Mouse (Mus musculus) heart, adult 9 months (tissue): ENCODE results near the gene Mast1.
"Not testable (repeated sequence)": the region's sequence is repeated elsewhere in the genome, so short reads cannot be mapped to it uniquely, and the experiment has no call there.

Experiments
- DNase-seq, 2 experiments: peaks; one replicate each; pipeline ENCODE4 v3.0.0; 2022; ENCODE audit warnings: low spot score in 2 of 2

The Mast1 gene

GRCm38 (mm10) chr8:84910551-84910950, 26.6 kb downstream of the Mast1 start:
- no peak for DNase-seq

- no peak for DNase-seq
These were observed 27.2 kb downstream of the Mast1 start for GRCm38 (mm10) chr8:84909949-84910348.

- no peak for DNase-seq
These were observed 27.9 kb downstream of the Mast1 start for GRCm38 (mm10) chr8:84909162-84909767.

GRCm38 (mm10) chr8:84908421-84909161, 28.6 kb downstream of the Mast1 start, which contains the start of gene Dnase2a:
Dnase2a (plus strand) TSS chr8:84908560.
- DNase-seq, result peak; percentile 98

GRCm38 (mm10) chr8:84907979-84908378, 29.2 kb downstream of the Mast1 start:
- not testable (repeated sequence) for DNase-seq

DNA sequence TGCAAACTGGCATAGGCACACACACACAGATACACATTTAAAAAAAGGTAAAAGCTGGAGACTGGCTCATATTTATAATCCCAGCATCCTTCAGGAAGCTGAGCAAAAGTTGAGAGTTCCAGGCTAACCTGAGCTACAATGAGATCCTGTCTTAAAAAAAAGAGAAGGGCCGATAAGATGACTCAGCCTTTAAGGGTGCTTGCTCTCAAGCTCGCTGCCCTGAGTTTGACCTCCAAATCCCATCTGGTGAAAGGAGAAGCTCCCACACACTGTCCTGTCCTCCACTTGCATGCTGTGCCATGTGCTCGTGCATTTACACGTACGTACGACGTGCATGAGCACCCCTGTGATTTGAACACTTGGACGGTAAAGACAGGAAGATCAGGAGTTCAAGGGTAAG, 29.7 kb downstream of the Mast1 start:
- DNase-seq, result no peak

DNA sequence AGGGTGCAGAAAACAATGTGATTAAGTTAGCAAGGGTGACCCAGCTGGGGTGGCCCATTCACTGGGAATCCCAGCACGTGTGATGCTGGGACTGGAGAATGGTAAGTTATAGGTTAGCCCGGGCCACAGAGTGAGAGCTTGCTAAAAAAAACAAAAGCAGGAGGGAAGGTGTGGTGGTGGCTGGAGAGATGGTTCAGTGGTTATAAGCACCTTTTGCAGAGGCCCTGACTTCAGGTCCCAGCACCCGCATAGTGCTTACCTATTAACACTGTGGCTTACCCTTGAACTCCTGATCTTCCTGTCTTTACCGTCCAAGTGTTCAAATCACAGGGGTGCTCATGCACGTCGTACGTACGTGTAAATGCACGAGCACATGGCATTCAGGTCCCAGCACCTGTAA, 30.1 kb downstream of the Mast1 start:
- DNase-seq, result no peak

DNA sequence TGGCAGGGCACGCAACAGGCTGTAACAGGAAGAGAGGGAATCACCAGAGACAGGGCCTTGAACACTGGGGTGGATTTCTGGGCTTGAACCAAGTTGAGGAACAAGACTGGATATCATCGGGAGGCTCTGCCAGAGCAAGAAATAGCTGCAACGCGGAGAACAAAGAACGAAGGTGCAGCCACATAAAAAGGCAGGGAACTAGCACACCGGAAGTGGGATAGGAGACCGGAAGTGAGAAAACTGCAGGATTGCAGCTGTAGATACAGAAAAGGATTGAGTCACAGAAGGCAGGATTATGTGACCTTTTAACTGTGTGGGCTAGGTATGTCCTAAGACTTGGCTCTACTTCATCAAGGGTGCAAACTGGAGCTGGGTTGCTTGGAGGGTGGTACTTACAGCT, 32.8 kb downstream of the Mast1 start:
- no peak for DNase-seq

DNA sequence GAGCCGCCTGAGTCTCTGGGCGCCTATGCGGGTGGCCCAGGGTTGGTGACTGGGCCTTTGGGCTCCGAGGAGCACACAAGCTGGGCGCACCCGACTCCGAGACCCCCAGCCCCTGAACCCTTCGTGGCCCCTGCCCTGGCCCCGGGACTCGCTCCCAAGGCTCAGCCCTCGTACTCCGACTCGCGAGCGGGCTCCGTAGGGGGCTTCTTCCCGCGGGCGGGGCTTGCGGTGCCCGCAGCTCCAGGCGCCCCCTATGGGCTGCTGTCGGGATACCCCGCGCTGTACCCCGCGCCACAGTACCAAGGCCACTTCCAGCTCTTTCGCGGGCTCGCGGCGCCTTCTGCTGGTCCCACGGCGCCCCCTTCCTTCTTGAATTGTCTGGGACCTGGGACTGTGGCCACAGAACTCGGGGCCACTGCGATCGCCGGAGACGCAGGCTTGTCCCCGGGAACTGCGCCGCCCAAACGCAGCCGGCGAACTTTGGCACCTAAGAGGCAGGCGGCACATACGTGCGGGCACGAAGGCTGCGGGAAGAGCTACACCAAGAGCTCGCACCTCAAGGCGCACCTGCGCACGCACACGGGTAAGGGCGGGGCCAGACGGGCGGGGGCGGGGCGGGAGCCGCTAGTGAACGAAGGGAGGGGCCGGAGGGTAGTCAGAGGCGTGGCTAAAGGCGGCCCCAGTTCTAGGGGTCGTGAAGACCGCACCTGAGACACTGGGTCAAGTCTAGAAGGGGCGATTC, 34.1 kb downstream of the Mast1 start:
- DNase-seq, result peak; percentile 87 to 93

GRCm38 (mm10) chr8:84902367-84902919, 34.7 kb downstream of the Mast1 start:
- DNase-seq, result no peak

DNA sequence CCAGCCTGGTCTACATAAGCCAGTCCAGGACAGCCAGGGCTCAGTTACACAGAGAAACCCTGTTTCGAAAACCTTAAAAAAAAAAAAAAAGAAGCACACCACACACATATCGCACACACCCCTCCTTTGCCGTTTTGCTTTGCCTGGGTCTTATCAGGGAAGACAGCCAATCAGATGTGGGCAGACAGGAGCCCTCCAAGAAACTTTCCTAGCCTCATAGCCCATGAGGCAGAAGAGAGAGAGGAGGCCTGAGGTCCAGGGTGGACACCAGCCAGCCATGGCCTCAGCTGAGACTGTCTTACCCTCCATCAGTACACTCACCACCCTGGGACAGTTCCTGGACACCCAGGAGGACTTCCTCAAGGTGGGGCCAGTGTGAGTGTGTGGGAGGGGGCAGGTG, 35.4 kb downstream of the Mast1 start, which contains the start of gene Klf1:
Gene Klf1, plus strand, starts transcription at position 177 of the 400 bp plus-strand sequence.
- no peak for DNase-seq

- no peak for DNase-seq
These were observed 36.1 kb downstream of the Mast1 start for GRCm38 (mm10) chr8:84901071-84901470.

GRCm38 (mm10) chr8:84895963-84896362, 41.2 kb downstream of the Mast1 start:
- no peak for DNase-seq

GRCm38 (mm10) chr8:84893709-84894134, 43.4 kb downstream of the Mast1 start, which contains the start of gene Gcdh:
Gcdh (minus strand) TSS chr8:84893921.
- DNase-seq, result peak; percentile 97 to 98

GRCm38 (mm10) chr8:84892993-84893708, 44.0 kb downstream of the Mast1 start:
- no peak for DNase-seq

DNA sequence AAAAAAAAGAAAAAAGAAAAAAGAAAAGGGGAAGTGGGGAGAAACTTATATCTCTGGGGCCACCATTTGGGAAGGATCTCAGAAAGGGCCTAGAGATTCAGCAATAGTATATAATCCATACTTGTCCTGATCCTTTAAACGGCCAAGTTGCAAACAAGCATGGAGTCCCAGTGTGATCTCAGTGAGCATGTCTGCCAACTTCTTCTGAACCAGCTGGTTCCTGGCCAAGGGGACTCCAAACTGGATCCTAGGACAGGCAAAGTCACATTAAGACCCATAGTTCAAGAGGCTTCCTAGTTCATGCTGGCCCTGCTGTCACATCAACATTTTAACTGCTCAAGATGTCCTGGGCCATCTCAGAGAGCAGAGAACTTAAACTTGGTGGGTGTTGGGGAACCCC, 48.0 kb downstream of the Mast1 start:
- no peak for DNase-seq

DNA sequence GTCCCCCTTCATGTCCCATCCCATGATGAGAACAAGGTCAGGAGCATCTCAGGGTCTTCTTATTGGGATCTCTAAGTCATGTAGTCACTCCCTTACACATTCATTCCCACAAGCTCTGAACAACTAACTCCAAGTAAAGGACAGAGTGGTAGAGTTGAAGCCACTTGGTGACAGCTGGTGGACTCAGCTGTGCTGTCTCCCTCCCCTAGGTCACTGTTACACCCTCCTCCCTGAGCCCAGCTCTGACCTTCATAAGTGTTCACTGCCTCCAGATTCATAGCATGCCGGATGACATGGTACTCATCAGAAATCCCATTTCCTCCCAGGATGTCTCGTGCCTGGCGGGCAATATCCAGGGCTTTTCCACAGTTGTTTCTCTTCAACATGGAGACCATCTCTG, 48.9 kb downstream of the Mast1 start:
- no peak for DNase-seq

DNA sequence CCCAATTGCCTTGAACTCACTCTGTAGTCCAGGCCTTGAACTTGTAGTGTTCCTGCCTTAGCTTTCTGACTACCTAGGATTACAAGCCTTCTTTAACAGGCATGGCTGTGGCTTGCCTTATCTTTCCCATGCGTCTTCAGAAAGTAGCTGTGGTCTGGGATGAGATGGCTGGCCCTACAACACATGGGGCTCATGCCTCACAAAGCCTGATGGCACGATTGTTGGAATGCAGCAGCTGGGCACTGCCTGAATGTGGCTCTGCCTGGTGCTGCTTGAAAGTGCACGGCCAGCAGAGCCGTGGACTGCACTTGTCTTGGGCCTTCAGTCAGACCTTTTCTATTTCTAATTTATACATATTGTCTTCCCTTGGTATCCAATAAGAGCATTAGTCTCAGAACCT, 52.4 kb downstream of the Mast1 start:
- DNase-seq, result no peak

DNA sequence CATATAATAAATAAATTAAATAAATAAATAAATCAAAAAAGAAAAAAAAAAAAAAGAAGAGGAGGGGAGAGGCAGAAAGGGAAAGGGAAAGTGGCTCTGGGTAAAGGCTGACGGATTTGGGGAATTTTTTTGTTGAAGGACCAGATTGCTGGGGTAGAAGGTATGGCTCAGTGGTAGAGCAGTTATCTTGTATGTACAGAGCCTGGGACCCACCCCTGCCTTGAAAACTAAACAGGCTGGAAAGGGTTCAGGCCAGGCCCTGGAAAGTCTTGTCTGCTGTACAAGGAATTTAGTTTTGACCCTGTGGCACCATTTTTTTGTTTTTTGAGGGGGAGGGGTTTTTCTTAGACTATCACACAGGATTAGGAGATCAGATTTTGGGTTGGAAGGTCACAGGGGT, 58.2 kb downstream of the Mast1 start:
- DNase-seq, result no peak

- DNase-seq, result no peak
These were observed 59.7 kb downstream of the Mast1 start for GRCm38 (mm10) chr8:84877297-84878035.

DNA sequence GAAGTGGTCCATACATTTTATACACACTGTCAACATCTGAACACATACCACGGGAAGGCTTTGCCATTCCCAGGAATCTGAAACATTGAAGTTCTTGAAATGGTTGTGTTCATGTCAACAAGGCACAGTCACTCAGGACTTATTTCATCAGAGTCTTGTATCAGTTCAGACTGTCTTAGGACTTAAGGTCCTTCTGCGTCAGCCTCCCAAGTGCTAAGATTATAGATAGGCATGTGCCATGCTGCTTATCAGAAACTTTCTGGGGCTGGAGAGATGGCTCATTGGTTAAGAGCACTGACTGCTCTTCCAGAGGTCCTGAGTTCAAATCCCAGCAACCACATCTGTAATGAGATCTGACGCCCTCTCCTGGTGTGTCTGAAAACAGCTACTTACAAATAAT, 62.8 kb downstream of the Mast1 start:
- DNase-seq, result no peak
